Mouse (Mus musculus) frontal cortex, adult (tissue): Measurements from ENCODE around the gene Telo2.
"Not testable (repeated sequence)": the region's sequence is repeated elsewhere in the genome, so short reads cannot be mapped to it uniquely, and the experiment has no call there.

ENCODE experiments used
- ATAC-seq: cut with Nextera tagmentation; 2 replicates; pipeline ENCODE4 v1.9.2; 2017; ENCODE audit warnings: mild to moderate bottlenecking, moderate library complexity, mixed read lengths; ENCODE audit not compliant: low TSS enrichment

Gene Telo2

DNA sequence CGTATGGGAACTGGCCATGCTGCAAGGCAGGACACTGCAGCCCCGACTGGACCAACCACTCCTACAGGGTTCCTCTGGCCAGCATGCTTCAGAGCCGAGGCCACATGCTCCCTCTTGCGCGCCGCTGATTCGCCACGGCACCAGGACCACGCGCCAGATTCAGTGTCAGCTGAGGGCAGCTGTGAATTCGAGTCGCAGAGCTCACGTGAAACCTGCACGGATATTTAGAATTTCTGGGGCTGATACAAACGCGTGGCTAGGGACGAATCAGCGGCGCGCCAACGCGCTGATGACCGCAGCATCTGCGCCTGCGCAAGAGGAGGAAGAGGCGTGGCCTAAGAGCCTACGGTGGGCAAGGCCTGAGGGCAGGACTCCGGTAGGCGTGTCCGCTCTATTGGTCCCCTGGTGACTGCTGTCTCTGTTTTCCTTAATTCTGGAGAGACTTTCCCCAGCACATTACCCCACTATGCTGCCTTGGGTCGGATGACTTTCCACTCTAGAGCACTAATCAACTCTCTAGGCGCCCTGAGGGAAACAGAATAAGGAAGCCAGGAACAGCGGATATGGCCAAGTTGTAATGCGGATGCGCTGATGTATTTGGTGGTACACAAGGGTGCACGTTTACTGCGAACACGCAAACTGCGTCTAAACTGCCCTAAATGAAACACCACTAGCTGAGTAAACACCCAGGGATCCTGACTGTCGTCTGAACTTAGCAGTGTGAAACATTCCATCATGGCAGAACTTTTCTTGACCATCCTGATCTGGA, at the start of gene Telo2:
Telo2 (minus strand) TSS at position 304 of the 769 bp plus-strand sequence.
- peak; percentile 72 for ATAC-seq

- ATAC-seq, result no peak
Measured at GRCm38 (mm10) chr17:25164770-25165169, 49.0 kb upstream of the Telo2 start.

DNA sequence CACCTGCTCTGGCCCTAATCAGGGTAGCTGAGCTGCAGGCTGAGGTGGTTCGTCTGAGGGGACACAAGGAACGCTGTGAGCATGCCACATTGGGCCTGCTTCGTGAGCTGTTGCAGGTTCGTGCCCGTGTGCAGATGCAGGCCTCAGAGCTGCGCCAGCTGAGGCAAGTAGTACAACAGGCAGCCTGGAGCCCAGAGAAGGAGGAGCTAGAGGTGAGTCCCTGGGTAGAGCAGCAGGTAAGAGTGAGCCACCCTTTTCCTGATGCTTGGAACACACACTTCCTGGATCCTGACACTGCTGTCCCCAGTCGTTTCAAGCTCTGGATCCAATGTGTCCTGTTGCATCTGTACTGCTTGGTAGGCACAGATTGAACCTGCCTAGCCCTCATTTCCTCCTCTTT, 47.6 kb upstream of the Telo2 start:
- no peak for ATAC-seq

GRCm38 (mm10) chr17:25162161-25162560, 46.4 kb upstream of the Telo2 start, which contains the start of gene Ccdc154:
Gene Ccdc154, plus strand, starts transcription at chr17:25162461.
- no peak for ATAC-seq

DNA sequence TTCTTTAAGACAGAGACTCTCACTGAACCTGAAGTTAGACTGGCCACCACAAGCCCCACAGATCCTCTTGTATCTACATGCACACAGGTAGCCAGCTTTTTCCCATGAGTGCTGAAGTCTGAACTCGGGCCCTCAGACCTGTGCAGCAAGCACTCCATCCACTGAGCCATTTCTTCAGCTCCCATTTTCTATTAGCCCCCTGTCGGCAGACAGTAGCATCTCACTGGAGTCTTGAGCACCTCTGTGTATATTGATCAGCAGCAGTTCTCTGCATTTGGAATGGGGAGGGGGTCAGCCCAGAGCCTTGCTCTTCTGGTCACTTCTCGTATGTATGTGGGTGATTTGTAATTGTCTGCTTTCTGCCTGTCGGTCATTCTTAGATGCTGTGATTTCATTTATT, 24.2 kb upstream of the Telo2 start:
- ATAC-seq, result no peak

- no peak for ATAC-seq
Measured at GRCm38 (mm10) chr17:25138803-25139202, 23.0 kb upstream of the Telo2 start.

GRCm38 (mm10) chr17:25135622-25136021, 19.9 kb upstream of the Telo2 start:
- ATAC-seq, result no peak

DNA sequence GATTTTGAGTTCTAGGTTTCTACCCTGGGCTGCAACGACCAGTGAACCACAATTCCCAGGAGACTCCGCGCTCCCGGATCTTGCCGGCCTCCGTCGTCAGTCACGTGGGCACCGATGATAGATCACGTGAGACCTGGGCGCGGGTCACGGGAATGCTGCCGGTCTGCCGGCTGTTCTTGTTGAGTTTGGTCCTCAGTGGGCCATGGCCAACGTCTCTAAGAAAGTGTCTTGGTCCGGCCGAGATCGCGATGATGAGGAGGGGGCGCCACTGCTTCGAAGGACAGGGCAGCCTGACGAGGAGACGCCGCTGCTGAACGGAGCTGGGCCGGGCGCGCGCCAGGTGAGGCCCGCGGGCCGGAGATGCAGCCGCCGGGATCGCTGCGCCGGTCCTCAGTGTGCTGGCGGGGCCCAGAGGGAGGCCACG, 17.5 kb upstream of the Telo2 start, which contains the start of gene Clcn7:
Clcn7 (plus strand) TSS at position 117 of the 424 bp plus-strand sequence.
- ATAC-seq, result peak; percentile 90

DNA sequence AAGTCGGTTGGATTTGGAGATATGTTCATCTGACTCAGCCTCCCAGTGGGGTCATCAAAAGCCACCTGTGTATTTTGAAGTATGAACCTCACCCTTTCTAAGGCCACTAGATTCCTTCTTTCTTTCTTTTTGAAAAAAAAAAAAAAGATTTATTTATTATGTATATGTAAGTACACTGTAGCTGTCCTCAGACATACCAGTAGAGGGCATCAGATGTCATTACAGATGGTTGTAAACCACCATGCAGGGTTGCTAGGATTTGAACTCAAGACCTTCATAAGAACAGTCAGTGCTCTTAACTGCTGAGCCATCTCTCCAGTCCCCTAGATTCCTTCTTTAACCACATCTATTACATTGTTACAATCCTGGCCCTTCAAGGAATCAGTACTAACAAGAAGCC, 14.3 kb upstream of the Telo2 start:
- no peak for ATAC-seq

DNA sequence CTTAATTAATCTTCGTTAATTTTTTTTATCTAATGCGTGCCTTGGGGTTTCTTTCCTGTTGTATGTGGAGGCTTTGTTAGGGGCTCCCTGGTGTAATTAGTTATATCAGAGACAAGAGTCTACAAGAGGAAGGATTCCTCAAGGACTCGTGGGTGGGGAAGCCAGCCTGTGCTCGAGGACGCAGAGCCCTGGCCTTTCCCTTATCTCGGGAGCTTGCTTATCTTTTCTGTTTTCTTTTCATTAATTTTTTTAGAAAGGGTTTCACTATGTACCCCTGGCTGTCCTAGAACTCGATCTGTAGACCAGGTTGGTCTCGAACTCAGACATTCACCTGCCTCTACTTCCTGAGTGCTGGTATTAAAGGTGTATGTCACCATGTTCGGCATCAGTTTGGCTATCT, 11.9 kb upstream of the Telo2 start:
- ATAC-seq, result no peak

- ATAC-seq, result no peak
Measured at GRCm38 (mm10) chr17:25127079-25127478, 11.3 kb upstream of the Telo2 start.

DNA sequence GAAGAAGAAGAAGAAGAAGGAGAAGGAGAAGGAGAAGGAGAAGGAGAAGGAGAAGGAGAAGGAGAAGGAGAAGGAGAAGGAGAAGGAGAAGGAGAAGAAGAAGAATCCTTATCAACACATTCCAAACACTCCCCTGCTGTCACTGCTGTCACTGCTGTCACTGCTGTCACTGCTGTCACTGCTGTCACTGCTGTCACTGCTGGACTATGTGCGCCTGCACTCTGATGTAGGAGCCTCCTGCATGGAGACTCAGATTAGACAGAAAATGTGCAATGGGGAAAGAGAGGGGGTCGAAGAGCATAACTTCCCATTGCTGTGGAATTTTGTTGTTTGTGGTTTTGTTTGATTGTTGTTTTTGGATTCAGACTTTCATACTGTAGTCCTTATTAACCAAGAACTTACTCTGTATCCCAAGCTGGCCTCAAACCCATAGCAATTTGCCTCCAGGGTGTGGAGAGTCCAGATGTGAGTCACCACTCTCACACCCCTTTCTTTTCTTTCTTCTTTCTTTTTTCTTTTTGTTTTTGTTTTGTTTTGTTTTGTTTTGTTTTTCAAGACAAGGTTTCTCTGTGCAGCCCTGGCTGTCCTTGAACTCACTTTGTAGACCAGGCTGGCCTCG, 9.8 kb upstream of the Telo2 start:
- not testable (repeated sequence) for ATAC-seq

- ATAC-seq, result no peak
Measured at GRCm38 (mm10) chr17:25123979-25124378, 8.2 kb upstream of the Telo2 start.

- no peak for ATAC-seq
Measured at GRCm38 (mm10) chr17:25120406-25120805, 4.6 kb upstream of the Telo2 start, which contains the start of gene Ptx4. Gene Ptx4, plus strand, starts transcription at chr17:25120760.

DNA sequence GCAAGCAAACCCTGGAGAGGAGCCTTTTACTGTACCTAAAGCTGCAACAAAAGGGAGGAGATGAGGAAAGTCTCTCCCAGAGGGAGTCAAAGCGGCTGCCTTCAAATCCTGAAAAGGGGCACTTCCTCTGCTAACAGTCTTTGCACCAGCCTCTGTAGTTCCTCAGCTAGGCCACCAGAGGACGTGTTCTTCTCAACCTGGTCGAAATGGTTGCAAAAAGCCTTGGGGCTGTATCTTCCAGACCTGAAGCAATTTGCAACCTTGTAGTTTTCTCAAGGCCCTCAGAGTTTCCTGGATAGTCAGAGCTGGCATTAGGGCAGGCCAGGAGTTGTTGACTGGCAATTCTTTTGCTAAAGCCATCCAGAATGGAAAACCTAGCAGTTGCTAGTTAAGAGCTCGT, 1.5 kb upstream of the Telo2 start:
- peak; percentile 51; the same call in 1 of the 2 replicates for ATAC-seq

DNA sequence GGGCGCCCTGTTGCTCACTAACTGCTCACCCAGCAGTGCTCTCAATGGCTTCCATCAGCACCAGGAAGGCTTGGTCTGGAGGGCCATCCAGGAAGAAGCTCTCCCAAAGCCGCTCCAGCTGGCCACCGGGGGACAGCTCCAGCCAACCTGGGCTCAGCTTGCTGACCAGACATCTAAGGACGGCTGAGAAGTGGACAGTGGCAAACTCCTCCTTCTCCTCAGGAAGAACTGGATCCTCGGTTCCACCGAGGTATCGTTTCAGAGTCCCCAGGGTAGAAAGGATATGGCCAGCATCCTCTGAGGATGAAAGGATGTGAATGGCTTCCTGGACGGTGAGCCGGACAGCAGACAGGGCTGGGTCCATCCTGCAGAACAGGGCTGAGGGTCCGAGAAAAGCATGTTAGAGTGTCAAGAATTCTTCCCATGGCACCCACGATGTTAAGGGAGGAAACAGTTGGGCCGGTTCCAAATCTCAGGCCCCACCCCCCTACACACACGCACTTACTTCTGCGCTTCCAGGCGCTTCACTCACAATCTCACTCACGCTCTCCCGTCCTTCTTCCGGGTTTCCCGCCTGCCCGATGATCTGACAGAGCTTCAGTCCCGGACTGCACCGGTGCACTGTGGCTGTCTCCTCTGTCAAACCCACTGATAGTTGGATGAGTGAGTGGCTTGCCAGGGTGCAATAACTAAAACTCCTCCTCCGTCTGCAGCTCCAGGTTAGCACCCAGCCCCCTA, 690 bp downstream of the Telo2 start:
- no peak for ATAC-seq

DNA sequence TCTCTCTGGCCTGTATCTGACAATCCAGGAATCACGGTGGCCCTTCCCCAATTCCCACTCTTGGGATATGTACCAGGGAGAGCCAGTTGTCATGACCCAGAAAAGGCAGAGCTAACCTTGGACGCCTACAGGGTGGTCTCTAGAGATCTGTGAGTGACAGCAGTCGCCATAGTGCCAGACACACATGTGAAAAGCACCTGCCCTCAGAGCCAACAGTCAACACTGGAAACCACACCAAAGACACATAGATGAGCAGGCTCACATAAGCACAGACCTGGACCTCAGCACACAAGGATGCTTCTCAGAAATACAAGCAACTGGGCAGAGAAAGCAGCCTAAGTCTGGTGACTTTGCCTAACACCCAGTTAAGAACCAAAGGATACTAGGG, 3.4 kb downstream of the Telo2 start:
- ATAC-seq, result no peak

DNA sequence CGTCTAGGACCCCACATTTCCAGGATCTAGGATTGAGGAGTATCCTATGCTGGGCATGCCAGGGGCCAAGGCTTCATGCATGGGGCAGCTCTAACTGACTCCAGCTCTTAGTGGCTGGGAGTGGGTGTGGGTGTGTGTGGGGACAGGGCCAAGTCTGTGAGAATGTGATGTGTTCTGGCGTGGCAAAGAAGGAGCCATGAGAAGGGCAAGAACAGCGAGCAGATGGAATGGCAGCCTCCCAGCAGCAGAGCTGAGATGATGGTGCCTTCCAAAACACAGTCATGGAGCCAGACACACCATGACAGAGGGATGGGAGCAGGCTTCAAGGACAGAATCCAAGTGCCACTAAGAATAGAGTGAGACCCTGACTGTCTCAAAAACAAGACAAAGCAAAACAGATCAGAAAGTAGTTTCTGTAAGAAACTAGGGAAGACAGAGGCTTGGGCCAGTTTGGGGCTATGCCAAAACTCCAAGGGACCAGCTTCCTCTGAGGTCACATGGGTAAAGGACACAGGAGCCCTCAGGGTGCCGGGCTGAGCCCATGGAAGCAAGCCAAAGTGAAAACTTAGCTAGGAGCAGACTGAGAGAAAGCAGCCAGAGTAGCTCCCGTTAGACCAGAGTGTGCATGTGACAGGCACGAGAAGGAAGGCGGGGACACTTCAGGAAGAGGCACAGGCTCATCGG, 3.9 kb downstream of the Telo2 start:
- peak; percentile 64; the same call in 1 of the 2 replicates for ATAC-seq

DNA sequence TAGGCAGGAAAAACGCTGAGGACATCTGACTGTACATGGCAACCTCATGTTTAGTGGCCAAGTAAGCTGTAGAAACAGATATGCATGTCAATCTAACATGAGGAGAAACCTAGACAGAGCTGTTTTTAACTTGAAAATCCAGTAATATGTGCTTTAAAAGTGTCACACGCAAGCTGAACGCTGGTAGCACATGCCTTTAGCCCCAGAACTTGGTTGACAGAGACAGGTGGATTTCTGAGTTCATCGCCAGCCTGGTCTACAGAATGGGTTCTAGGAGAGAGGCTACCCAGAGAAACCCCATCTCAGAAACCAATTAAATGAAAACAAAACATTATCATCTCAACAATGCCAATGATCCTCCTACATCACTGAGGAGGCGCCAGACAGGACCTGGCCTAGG, 4.5 kb downstream of the Telo2 start:
- no peak for ATAC-seq

GRCm38 (mm10) chr17:25110590-25110989, 5.2 kb downstream of the Telo2 start:
- ATAC-seq, result no peak

- ATAC-seq, result no peak
Measured at GRCm38 (mm10) chr17:25109578-25109977, 6.2 kb downstream of the Telo2 start.

- ATAC-seq, result no peak
Measured at GRCm38 (mm10) chr17:25107786-25108185, 8.0 kb downstream of the Telo2 start.
